Mouse (Mus musculus) forebrain, postnatal 0 days (tissue): ENCODE measurements around the gene Wasl. TPM values are rescaled to one million over a fixed set of nuclear protein-coding genes. Genes with fewer than 3 reads are reported as not detected.

Source experiments
- ATAC-seq: fragments of 200-750 bp; cut with Nextera tagmentation; 2 replicates; pipeline ENCODE4 v1.8.0; 2017; ENCODE audit warnings: mild to moderate bottlenecking, moderate library complexity
- DNase-seq: peaks from one replicate; pipeline ENCODE4 v3.0.0-alpha.2; 2015
- H3K27ac ChIP-seq: fragments of 300-500 bp; sonication (generic); 2 replicates; pipeline ENCODE4 v1.5.1; 2014; ENCODE audit warnings: low read depth, mild to moderate bottlenecking, antibody characterized with exemption, low read length, moderate library complexity, mixed read lengths
- H3K27me3 ChIP-seq: fragments of 300-500 bp; sonication (generic); 2 replicates; pipeline ENCODE4 v1.6.1; 2014; ENCODE audit warnings: mild to moderate bottlenecking, low read length, mixed read lengths; ENCODE audit not compliant: insufficient read depth
- H3K36me3 ChIP-seq: fragments of 300-500 bp; sonication (generic); 2 replicates; pipeline ENCODE4 v1.6.1; 2014; ENCODE audit warnings: mild to moderate bottlenecking, moderate library complexity; ENCODE audit not compliant: insufficient read depth
- H3K4me1 ChIP-seq: fragments of 300-500 bp; sonication (generic); 2 replicates; pipeline ENCODE4 v1.6.1; 2014; ENCODE audit warnings: antibody characterized with exemption; ENCODE audit not compliant: insufficient read depth
- H3K4me2 ChIP-seq: fragments of 300-500 bp; sonication (generic); 2 replicates; pipeline ENCODE4 v1.6.1; 2014; ENCODE audit warnings: low read depth, mild to moderate bottlenecking, moderate library complexity
- H3K4me3 ChIP-seq: fragments of 300-500 bp; sonication (generic); 2 replicates; pipeline ENCODE4 v1.5.1; 2014; ENCODE audit warnings: low read depth, low read length, mixed read lengths
- H3K9ac ChIP-seq: fragments of 300-500 bp; sonication (generic); 2 replicates; pipeline ENCODE4 v1.6.1; 2014; ENCODE audit warnings: mild to moderate bottlenecking
- H3K9me3 ChIP-seq: fragments of 300-500 bp; sonication (generic); 2 replicates; pipeline ENCODE4 v1.6.1; 2016; ENCODE audit warnings: low read length
- CTCF ChIP-seq: sonication (generic); IDR thresholded peaks from 2 replicates; pipeline ENCODE4 v1.5.1; 2016; ENCODE audit warnings: antibody characterized with exemption, control low read depth, low read depth
- WGBS: fragments of 180-500 bp; shearing (Covaris S2); extraction: QIAGEN DNeasy Blood & Tissue Kit; methylation state at CpG from one replicate; pipeline ENCODE4 v1.1.7; 2014; 5-methylcytosine and 5-hydroxymethylcytosine counted together
- polyA plus RNA-seq: library from polyadenylated mRNA; unstranded; fragments of >200 nt; fragmentation: Nextera tagmentation; extraction: Ambion mirVana; gene quantifications from 2 replicates; pipeline ENCODE4 v1.2.1, GENCODE M21; 2015
- total RNA-seq: library from RNA; depleted of rRNA; stranded (reverse); fragments of >200 nt; gene quantifications from 2 replicates; pipeline ENCODE4 v1.2.3, GENCODE M21; 2014

Wasl gene
- total and polyA plus RNA-seq, 2 experiments from 2014 or later, result 26.2 to 59.5 TPM

GRCm38 (mm10) chr6:24613346-24613745 is 51.5 kb downstream of the Wasl start:
- H3K27ac ChIP-seq, result no peak overlapping the region
- H3K9ac ChIP-seq, result no peak overlapping the region
- 90% methylated on average over 6 of the region's 6 CpGs for WGBS
- peaks cover 29% of the 10 kb centered on the region for H3K36me3 ChIP-seq
- ATAC-seq, result no peak
- no peaks in the 10 kb centered on the region for H3K9me3 ChIP-seq
- H3K4me3 ChIP-seq, result no peak overlapping the region
- H3K4me2 ChIP-seq, result no peak overlapping the region
- H3K27me3 ChIP-seq, result no peaks in the 10 kb centered on the region
- H3K4me1 ChIP-seq, result no peaks in the 10 kb centered on the region
- no peak for TF ChIP-seq CTCF
- no peak for DNase-seq

GRCm38 (mm10) chr6:24612074-24612755 is 52.6 kb downstream of the Wasl start:
- Histone ChIP-seq H3K27ac (no peak overlapping the region), H3K4me1 (no peaks in the 10 kb centered on the region), H3K36me3 (peaks cover 24% of the 10 kb centered on the region; the same call in 1 of the 2 replicates), H3K9ac (no peak overlapping the region), H3K4me2 (no peak overlapping the region), H3K9me3 (no peaks in the 10 kb centered on the region), H3K4me3 (no peak overlapping the region), H3K27me3 (no peaks in the 10 kb centered on the region)
- no peak for TF ChIP-seq CTCF
- 89% methylated on average over 7 of the region's 7 CpGs for WGBS
- ATAC-seq, result no peak
- no peak for DNase-seq

- H3K4me1 ChIP-seq, result no peaks in the 10 kb centered on the region
- H3K4me2 ChIP-seq, result no peak overlapping the region
- H3K9ac ChIP-seq, result no peak overlapping the region
- peaks cover 20% of the 10 kb centered on the region; the same call in 1 of the 2 replicates for H3K36me3 ChIP-seq
- TF ChIP-seq CTCF, result no peak
- H3K27ac ChIP-seq, result no peak overlapping the region
- no peak overlapping the region for H3K4me3 ChIP-seq
- DNase-seq (no peak), ATAC-seq (no peak)
- H3K9me3 ChIP-seq, result no peaks in the 10 kb centered on the region
- H3K27me3 ChIP-seq, result no peaks in the 10 kb centered on the region
- WGBS, result 96% methylated on average over 4 of the region's 4 CpGs
These were observed 54.5 kb downstream of the Wasl start for GRCm38 (mm10) chr6:24610358-24610757.

- Histone ChIP-seq H3K27me3 (no peaks in the 10 kb centered on the region), H3K4me2 (no peak overlapping the region), H3K27ac (no peak overlapping the region), H3K9ac (no peak overlapping the region), H3K9me3 (no peaks in the 10 kb centered on the region), H3K4me1 (no peaks in the 10 kb centered on the region), H3K4me3 (no peak overlapping the region), H3K36me3 (peaks cover 12% of the 10 kb centered on the region; the same call in 1 of the 2 replicates)
- no peak for ATAC-seq
- 63% methylated on average over 4 of the region's 4 CpGs for WGBS
- no peak for DNase-seq
- TF ChIP-seq CTCF, result no peak
These were observed 55.3 kb downstream of the Wasl start for GRCm38 (mm10) chr6:24609531-24609930.

- TF ChIP-seq CTCF, result no peak
- H3K4me1 ChIP-seq, result no peaks in the 10 kb centered on the region
- no peaks in the 10 kb centered on the region for H3K9me3 ChIP-seq
- peaks cover 5% of the 10 kb centered on the region; the same call in 1 of the 2 replicates for H3K36me3 ChIP-seq
- no peaks in the 10 kb centered on the region for H3K27me3 ChIP-seq
- no peak overlapping the region for H3K4me3 ChIP-seq
- 91% methylated on average over 3 of the region's 3 CpGs for WGBS
- ATAC-seq, result no peak
- no peak for DNase-seq
- no peak overlapping the region for H3K4me2 ChIP-seq
- no peak overlapping the region for H3K27ac ChIP-seq
- no peak overlapping the region for H3K9ac ChIP-seq
These were observed 56.1 kb downstream of the Wasl start for GRCm38 (mm10) chr6:24608682-24609081.

- Histone ChIP-seq H3K9me3 (no peaks in the 10 kb centered on the region), H3K27ac (no peak overlapping the region), H3K27me3 (no peaks in the 10 kb centered on the region), H3K9ac (no peak overlapping the region), H3K4me2 (no peak overlapping the region), H3K4me3 (no peak overlapping the region), H3K4me1 (no peaks in the 10 kb centered on the region), H3K36me3 (peaks cover 1% of the 10 kb centered on the region; the same call in 1 of the 2 replicates)
- DNase-seq (no peak), ATAC-seq (no peak)
- WGBS, result 77% methylated on average over 4 of the region's 4 CpGs
- TF ChIP-seq CTCF, result no peak
These were observed 56.7 kb downstream of the Wasl start for GRCm38 (mm10) chr6:24608129-24608528.

- H3K36me3 ChIP-seq, result no peaks in the 10 kb centered on the region
- 91% methylated on average over 15 of the region's 15 CpGs for WGBS
- no peaks in the 10 kb centered on the region for H3K27me3 ChIP-seq
- H3K4me3 ChIP-seq, result no peak overlapping the region
- no peak overlapping the region for H3K9ac ChIP-seq
- H3K27ac ChIP-seq, result no peak overlapping the region
- no peaks in the 10 kb centered on the region for H3K9me3 ChIP-seq
- DNase-seq (no peak), ATAC-seq (no peak)
- TF ChIP-seq CTCF, result no peak
- no peaks in the 10 kb centered on the region for H3K4me1 ChIP-seq
- no peak overlapping the region for H3K4me2 ChIP-seq
These were observed 57.3 kb downstream of the Wasl start for GRCm38 (mm10) chr6:24607531-24607930.
